Mouse (Mus musculus) midbrain, embryonic 13.5 days (tissue): Measurements from ENCODE around the gene Dis3l2. TPM values are rescaled to one million over a fixed set of nuclear protein-coding genes. Genes with fewer than 3 reads are reported as not detected.

Source experiments
- polyA plus RNA-seq: library from polyadenylated mRNA; unstranded; fragments of >200 nt; fragmentation: Nextera tagmentation; extraction: Ambion mirVana; gene quantifications from 2 replicates; pipeline ENCODE4 v1.2.1, GENCODE M21; 2015

Dis3l2 gene
- polyA plus RNA-seq, 1 experiment from 2014 or later: 43.2 TPM

Other genes with a start within 250 kb of the Dis3l2 start
- gene Ptma, start 177.1 kb upstream of the Dis3l2 start, polyA plus RNA-seq: 2,381 and 2,469 TPM in 2 replicates
- 86.6 and 90.2 TPM in 2 replicates for gene Pde6d, start 121.2 kb upstream of the Dis3l2 start, polyA plus RNA-seq
- gene Cops7b, start 120.9 kb upstream of the Dis3l2 start, polyA plus RNA-seq: 67.0 and 70.2 TPM in 2 replicates
- gene Nppc, start 33.2 kb upstream of the Dis3l2 start, polyA plus RNA-seq: 1.8 and 2.3 TPM in 2 replicates